Mouse (Mus musculus) G1E (cell line): ENCODE data around the gene Flrt1.

Source experiments
- CTCF ChIP-seq: IDR thresholded peaks from 2 replicates; pipeline ENCODE4 v1.5.1; 2012; ENCODE audit warnings: low read depth, low read length, inconsistent platforms, mixed read lengths
- POLR2AphosphoS5 ChIP-seq: IDR thresholded peaks from 2 replicates; pipeline ENCODE4 v1.6.1; 2012; ENCODE audit warnings: low read depth, low read length, inconsistent platforms; ENCODE audit not compliant: insufficient replicate concordance

DNA sequence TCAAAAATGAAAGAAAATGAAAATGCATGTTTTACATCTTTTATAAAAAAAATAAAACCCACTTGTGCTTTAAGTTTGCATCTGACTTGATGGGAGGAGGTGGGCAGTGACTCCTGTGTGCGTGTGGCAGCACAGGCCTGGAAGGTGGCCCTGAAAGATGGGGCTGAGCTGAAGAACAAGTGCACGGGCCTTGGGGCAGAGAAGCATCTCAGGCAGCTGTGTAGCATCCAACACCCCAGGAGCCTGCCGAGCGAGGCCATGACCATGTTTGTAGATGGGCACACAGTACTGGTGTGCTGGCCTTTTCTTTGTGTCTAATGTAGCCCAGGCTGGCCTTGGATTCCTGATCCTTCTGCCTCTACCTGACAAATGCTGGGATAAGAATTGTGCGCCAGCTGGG lies 43.4 kb downstream of the Flrt1 start:
- TF ChIP-seq CTCF (no peak), POLR2AphosphoS5 (no peak)
